Mouse (Mus musculus) erythroblast, embryonic 14.5 days (primary cell): ENCODE measurements around the gene Knop1.

Source experiments
- GATA1 ChIP-seq: IDR thresholded peaks from 2 replicates; pipeline ENCODE4 v1.6.1; 2012; ENCODE audit warnings: low read length, inconsistent platforms, mixed read lengths
- TAL1 ChIP-seq: IDR thresholded peaks from 3 replicates; pipeline ENCODE4 v1.6.1; 2012; ENCODE audit warnings: low read length, inconsistent platforms, mixed read lengths

DNA sequence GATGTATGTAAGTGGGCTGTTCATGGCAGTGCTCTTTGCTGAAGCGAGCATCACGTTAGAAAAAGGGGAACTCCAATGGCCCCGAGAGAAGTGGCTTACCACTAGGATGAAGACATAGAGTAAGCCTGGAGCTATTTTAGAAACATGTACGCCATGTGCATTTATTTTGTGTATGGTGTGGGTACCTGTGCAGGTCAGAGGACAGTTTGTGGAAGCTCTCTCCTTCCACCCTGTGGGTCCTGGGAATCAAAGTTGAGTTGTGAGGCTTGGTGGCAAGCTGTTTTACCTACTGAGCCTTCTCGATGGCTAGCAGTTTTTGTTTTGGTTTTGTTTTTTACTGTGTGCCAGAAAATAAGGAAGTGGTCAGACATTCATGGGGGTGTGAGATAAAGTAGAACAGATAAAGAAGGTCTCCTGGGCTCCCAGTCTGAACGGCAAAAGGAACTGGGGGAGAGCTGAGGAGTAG is 57.9 kb downstream of the Knop1 start:
- TF ChIP-seq GATA1 = no peak
- no peak for TF ChIP-seq TAL1
